Mouse (Mus musculus) kidney, adult 11 months (tissue): Measurements from ENCODE around the gene Slc1a7.

Experiments used
- DNase-seq: peaks from one replicate; pipeline ENCODE4 v3.0.0; 2022

Slc1a7 gene

DNA sequence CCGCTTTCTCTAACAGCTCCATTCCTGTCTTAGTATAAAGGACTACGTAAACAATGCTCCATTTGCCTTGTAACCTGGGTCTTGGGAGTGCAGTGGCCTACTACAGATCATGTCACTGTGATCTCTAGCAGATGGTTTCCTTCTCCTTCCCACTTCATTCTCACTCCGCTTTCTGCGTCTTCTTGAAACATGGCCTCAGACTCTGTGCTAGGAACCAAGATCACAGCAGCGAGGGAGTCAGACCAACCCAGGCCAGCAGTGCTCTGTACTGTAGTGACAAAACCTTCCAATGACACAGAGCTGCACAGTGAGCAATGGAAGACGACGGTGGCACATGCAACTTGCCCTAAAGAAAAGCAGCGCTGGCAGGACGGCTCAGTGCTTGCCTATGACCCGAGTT is 87.7 kb downstream of the Slc1a7 start:
- DNase-seq = no peak

DNA sequence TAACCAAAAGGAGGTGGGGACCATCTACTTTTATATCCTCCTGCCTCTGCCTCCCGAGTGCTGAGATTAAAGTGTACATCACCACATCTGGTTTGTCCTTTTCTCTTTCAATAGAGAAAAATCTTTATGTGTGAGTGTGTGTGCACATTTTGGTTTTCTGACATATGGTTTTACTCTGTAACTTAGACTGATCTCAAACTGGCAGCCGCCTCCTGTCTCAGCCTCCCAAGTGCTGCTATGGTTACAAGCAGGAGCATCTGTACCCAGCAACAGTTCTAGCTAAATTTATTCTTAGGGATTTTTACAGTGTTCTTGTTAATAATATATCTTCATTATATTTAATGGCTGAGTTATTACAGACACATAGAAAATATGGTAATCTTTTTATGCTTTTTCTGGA is 89.1 kb downstream of the Slc1a7 start:
- DNase-seq = no peak

DNA sequence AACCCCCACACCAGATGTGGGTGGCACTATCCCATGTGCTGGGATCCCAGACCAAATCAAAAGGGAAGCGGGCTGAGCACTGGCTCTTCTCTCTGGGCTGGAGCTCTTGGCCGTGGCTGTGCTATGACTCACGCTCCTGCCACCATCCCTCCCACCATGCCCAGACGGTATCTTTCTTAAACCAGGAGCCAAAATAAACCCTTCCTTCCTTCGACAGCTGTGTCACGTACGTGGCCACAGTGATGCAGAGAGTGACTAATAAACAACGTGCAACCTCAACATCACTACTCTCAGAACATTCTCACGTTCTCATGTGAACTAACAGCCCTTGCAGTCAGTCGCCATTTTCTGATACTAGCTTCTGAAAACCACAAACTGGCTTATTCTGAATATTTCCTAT is 90.0 kb downstream of the Slc1a7 start:
- DNase-seq = no peak

DNA sequence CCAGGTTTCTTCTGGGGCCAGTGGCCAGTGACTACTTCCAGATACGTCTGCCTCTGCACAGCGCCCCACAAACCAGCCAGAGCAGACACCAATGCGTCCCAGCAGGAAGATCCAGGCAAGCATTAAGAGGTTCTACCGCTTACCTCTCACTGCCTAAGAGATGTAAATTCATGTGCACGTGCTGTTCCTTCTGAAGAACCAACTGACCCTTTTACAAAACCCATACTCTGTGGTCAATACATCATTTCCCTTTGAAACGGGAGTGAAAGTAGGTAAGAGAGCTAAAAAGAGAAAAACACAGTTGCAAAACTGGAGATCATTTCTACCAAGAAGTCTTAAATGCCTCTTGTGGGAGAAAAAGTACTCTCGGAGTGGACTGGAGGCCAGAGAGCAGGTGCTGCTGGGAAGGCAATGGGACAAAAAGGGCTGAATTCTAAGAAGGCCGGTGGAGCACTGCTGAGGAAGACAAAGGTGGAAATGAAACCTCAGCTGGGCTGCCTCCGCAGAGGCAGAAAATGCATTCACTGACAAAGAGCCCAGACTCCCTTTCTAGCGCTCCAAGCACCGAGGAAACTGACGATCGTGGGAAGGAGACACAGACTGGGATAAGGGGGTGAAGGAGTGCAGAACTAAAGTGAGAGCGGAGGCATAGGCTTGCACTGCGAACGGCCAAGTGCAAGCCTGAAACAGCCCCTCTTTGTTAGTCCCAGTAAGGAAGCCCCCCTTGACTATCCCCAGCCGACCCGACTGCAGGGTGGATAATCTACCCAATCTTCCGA is 91.7 kb downstream of the Slc1a7 start:
- DNase-seq = no peak

DNA sequence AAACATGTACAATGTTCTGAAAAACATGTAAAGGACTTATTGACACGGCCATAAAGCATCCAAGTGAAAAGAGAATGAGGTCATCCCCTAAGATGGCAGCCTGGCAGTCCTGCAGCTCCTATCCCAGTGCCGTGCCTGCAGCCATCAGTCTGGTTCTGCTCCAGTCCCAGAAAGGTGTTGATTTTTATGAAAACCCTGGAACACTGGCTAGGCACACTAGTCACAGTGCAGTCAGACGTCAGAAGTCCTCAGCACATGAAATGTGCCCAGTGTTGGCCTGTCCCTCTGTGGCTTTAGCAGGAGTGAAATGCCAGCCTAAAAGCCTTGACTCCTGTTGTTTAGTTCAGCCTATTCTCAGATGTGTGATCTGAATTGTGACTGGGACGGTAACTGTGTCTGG is 92.6 kb downstream of the Slc1a7 start:
- no peak for DNase-seq

DNA sequence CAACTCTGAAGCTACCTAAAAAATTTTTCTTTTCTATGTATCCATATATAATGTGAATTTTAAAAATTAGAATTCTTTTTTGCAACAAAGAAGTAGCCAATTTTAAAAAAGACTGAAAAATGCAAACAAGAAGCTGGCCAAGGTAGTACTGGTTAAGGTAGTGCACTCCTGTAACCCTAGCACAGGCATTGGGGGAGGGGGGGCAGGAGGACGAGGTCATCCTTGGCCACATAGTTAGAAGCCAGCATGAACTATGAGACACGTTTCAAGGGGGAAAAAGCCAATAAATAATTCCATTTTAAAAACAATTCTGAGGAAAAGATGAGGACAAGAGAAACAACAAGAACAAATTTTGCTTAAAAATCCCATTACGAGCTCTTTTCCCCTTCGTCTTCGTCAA is 94.4 kb downstream of the Slc1a7 start:
- no peak for DNase-seq
